Mouse (Mus musculus): ENCODE data around the gene Hspb3.

DNA sequence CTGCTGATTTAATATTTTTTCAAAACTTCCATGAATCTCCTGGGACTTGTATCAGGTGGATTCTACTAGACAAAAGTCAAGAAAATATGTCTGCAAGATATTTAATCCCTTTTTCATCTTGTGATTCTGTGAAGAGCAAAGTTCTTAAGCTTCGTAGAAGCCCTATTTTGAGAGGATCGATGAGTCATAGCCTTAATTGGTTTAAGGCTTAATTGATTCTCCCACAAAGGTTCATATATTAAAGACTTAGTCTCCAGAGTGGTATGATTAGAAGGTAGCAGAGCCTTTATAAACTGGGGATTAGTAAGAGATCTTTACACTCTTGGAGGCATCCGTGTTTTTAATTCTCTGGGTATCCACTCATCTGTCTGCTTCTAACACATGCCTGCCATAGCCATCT lies 49.7 kb upstream of the Hspb3 start:
- no peak for TF ChIP-seq POLR2A (IDR thresholded peaks at IDR 0.05; ENCODE audit: borderline replicate concordance, extremely low read depth, insufficient read depth, insufficient read length, poor library complexity, severe bottlenecking)
- TF ChIP-seq CTCF (IDR thresholded peaks at IDR 0.05; ENCODE audit: borderline replicate concordance, extremely low read depth, insufficient read depth, insufficient read length): no peak
